Mouse (Mus musculus) heart, embryonic 16.5 days (tissue): ENCODE measurements around the gene Cbx8. TPM values are rescaled to one million over a fixed set of nuclear protein-coding genes. Genes with fewer than 3 reads are reported as not detected.
A peak's percentile ranks its signal among the peaks of the same experiment; 100 is the strongest.

Experiments
- ATAC-seq: fragments of 200-750 bp; cut with Nextera tagmentation; replicated peaks from 2 replicates; pipeline ENCODE4 v1.8.0; 2017; ENCODE audit warnings: moderate number of reproducible peaks; ENCODE audit not compliant: insufficient read depth, low FRiP score; ENCODE audit errors: extremely low read depth
- H3K27ac ChIP-seq: fragments of 300-500 bp; sonication (generic); 2 replicates; pipeline ENCODE4 v1.5.1; 2014; ENCODE audit warnings: mild to moderate bottlenecking, low read length, control low read depth, moderate library complexity
- H3K27me3 ChIP-seq: fragments of 300-500 bp; sonication (generic); 2 replicates; pipeline ENCODE4 v1.6.1; 2014; ENCODE audit warnings: low read length, mixed read lengths; ENCODE audit not compliant: control insufficient read depth, insufficient read depth
- H3K36me3 ChIP-seq: fragments of 300-500 bp; sonication (generic); 2 replicates; pipeline ENCODE4 v1.6.1; 2014; ENCODE audit not compliant: control insufficient read depth, insufficient read depth
- H3K4me1 ChIP-seq: fragments of 300-500 bp; sonication (generic); 2 replicates; pipeline ENCODE4 v1.6.1; 2014; ENCODE audit warnings: low read length, mixed read lengths; ENCODE audit not compliant: control insufficient read depth, insufficient read depth
- H3K4me2 ChIP-seq: fragments of 300-500 bp; sonication (generic); 2 replicates; pipeline ENCODE4 v1.6.1; 2014; ENCODE audit warnings: low read depth, mild to moderate bottlenecking, control low read depth, low read length
- H3K4me3 ChIP-seq: fragments of 300-500 bp; sonication (generic); 2 replicates; pipeline ENCODE4 v1.5.1; 2014; ENCODE audit warnings: mild to moderate bottlenecking, control low read depth, low read length
- H3K9ac ChIP-seq: fragments of 300-500 bp; sonication (generic); 2 replicates; pipeline ENCODE4 v1.6.1; 2014; ENCODE audit warnings: low read length, control low read depth
- H3K9me3 ChIP-seq: fragments of 300-500 bp; sonication (generic); replicated peaks from 2 replicates; pipeline ENCODE4 v1.6.1; 2016; ENCODE audit warnings: low read length; ENCODE audit not compliant: control insufficient read depth
- WGBS: fragments of 180-500 bp; shearing (Covaris S2); extraction: QIAGEN DNeasy Blood & Tissue Kit; methylation state at CpG from one replicate; pipeline ENCODE4 v1.1.7; 2014; 5-methylcytosine and 5-hydroxymethylcytosine counted together
- polyA plus RNA-seq: library from polyadenylated mRNA; unstranded; fragments of >200 nt; fragmentation: Nextera tagmentation; extraction: Ambion mirVana; gene quantifications from 2 replicates; pipeline ENCODE4 v1.2.1, GENCODE M21; 2015

Cbx8 gene
- polyA plus RNA-seq, 1 experiment from 2014 or later: 7.0 TPM

GRCm38 (mm10) chr11:119036934-119037779 is 3.6 kb downstream of the Cbx8 start:
- WGBS: 5% methylated on average over 57 of the region's 57 CpGs
- Histone ChIP-seq H3K27ac (no peak overlapping the region), H3K9me3 (no peaks in the 10 kb centered on the region), H3K27me3 (peaks cover 48% of the 10 kb centered on the region), H3K36me3 (peaks cover 7% of the 10 kb centered on the region), H3K4me3 (peak overlapping the region; percentile 63), H3K4me1 (peaks cover 32% of the 10 kb centered on the region), H3K4me2 (peak overlapping the region; percentile 92), H3K9ac (peak overlapping the region; percentile 73)
- no peak for ATAC-seq

DNA sequence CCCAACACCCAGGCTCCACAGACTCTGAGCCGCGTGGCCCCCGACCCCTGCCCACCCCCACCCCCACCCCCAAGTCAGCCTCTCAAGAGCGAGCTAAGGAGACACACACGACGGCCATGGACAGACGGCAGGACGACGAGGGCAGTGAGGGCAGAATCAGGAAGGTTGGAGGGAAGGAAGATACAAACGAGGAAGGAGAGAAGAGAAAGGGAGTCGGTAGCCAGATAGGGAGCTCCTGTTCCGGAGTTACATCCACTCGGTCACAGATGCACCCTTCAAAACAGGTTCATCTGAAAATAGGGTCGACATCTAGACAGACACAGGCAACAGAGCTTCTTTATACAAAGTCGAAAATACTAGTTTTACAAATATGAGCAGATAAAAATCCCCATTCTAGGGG is 4.3 kb downstream of the Cbx8 start:
- 6% methylated on average over 15 of the region's 15 CpGs for WGBS
- H3K27me3 ChIP-seq: peaks cover 41% of the 10 kb centered on the region
- H3K4me3 ChIP-seq: no peak overlapping the region
- H3K27ac ChIP-seq: no peak overlapping the region
- H3K9ac ChIP-seq: no peak overlapping the region
- no peak overlapping the region for H3K4me2 ChIP-seq
- peaks cover 7% of the 10 kb centered on the region for H3K36me3 ChIP-seq
- peaks cover 28% of the 10 kb centered on the region for H3K4me1 ChIP-seq
- no peaks in the 10 kb centered on the region for H3K9me3 ChIP-seq
- ATAC-seq: no peak

DNA sequence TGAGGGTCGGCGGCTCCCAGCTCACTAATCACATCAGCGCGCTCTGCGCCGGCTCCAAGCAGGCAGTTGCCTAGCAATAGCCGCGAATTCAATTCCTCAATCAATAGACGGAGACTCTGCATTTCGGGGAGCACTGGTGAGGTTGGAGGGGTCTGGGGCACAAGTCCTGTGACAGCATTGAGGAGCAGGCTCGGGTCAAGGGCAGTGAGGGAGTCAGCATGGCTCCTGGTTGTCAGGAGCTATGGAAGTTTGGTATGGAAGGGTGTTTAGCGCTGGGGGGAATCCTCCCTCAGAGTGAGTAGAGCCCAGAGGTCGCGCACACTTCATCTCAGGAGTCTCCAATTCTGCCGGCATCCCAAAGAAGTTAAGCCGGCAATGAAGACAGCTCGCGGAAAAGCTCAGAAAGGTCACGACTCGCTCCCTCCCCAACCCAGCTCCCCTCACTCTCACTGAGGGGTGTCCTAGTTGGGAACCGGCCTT is 5.0 kb downstream of the Cbx8 start:
- Histone ChIP-seq H3K27ac (no peak overlapping the region), H3K27me3 (peaks cover 40% of the 10 kb centered on the region), H3K36me3 (peaks cover 7% of the 10 kb centered on the region), H3K4me2 (no peak overlapping the region), H3K4me3 (no peak overlapping the region), H3K9ac (no peak overlapping the region), H3K4me1 (peaks cover 27% of the 10 kb centered on the region), H3K9me3 (no peaks in the 10 kb centered on the region)
- ATAC-seq: no peak
- 7% methylated on average over 21 of the region's 21 CpGs for WGBS

DNA sequence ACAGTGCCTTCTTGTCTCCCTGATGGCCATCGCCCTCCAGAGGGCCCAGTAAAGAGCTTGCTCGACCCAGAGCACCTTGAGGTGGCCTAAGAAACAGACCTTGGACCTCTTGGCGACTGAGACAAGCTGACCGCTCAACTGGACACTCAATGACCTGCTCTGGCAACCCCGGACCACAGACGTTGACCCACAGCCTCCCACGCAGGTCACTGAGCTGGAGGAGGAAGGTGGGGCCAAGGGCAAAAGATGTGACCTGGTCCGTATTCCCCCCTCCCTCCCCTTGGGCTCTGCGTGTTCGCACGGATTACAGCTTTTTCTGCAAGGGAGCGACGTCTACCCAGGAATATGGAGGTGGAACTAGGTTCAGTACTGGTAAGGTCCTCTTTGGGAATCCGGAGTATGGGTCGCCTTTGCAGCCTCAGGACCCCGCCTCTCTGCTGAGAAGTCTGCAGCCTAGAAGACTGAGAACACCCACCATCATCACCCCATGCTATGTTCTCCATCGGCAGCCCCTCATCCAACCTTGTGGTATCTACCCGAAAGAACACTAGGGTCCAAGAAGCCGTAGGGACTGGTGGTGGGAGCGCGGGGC is 5.6 kb downstream of the Cbx8 start:
- Histone ChIP-seq H3K9me3 (no peaks in the 10 kb centered on the region), H3K9ac (no peak overlapping the region), H3K4me1 (peaks cover 27% of the 10 kb centered on the region), H3K27ac (no peak overlapping the region), H3K27me3 (peaks cover 40% of the 10 kb centered on the region), H3K36me3 (peaks cover 7% of the 10 kb centered on the region), H3K4me2 (no peak overlapping the region), H3K4me3 (no peak overlapping the region)
- WGBS: 5% methylated on average over 21 of the region's 21 CpGs
- ATAC-seq: no peak

- 3% methylated on average over 19 of the region's 19 CpGs for WGBS
These were observed 6.1 kb downstream of the Cbx8 start for GRCm38 (mm10) chr11:119034635-119035034.

GRCm38 (mm10) chr11:119033874-119034558 is 6.8 kb downstream of the Cbx8 start:
- no peaks in the 10 kb centered on the region for H3K9me3 ChIP-seq
- H3K36me3 ChIP-seq: peaks cover 9% of the 10 kb centered on the region
- peaks cover 40% of the 10 kb centered on the region for H3K27me3 ChIP-seq
- H3K4me3 ChIP-seq: peak overlapping the region; percentile 41
- H3K27ac ChIP-seq: no peak overlapping the region
- peak overlapping the region; percentile 65 for H3K4me2 ChIP-seq
- peaks cover 21% of the 10 kb centered on the region for H3K4me1 ChIP-seq
- 3% methylated on average over 26 of the region's 26 CpGs for WGBS
- ATAC-seq: peak; percentile 51
- H3K9ac ChIP-seq: no peak overlapping the region

More at GRCm38 (mm10) chr11:119034635-119035034, 6.1 kb downstream of the Cbx8 start:
- peak overlapping the region; percentile 65 for H3K4me2 ChIP-seq
- H3K4me3 ChIP-seq: peak overlapping the region; percentile 41
- peaks cover 22% of the 10 kb centered on the region for H3K4me1 ChIP-seq
- peaks cover 40% of the 10 kb centered on the region for H3K27me3 ChIP-seq
- no peak for ATAC-seq
- H3K9ac ChIP-seq: no peak overlapping the region
- H3K36me3 ChIP-seq: peaks cover 7% of the 10 kb centered on the region
- no peak overlapping the region for H3K27ac ChIP-seq
- H3K9me3 ChIP-seq: no peaks in the 10 kb centered on the region

- Histone ChIP-seq H3K36me3 (peaks cover 26% of the 10 kb centered on the region), H3K4me3 (no peak overlapping the region), H3K4me2 (peak overlapping the region; percentile 8; the same call in 1 of the 2 replicates), H3K9ac (no peak overlapping the region), H3K27me3 (peaks cover 4% of the 10 kb centered on the region), H3K27ac (no peak overlapping the region), H3K9me3 (no peaks in the 10 kb centered on the region), H3K4me1 (peaks cover 31% of the 10 kb centered on the region)
- WGBS: 32% methylated on average over 12 of the region's 12 CpGs
- ATAC-seq: peak; percentile 7; the same call in 1 of the 2 replicates
These were observed 14.6 kb downstream of the Cbx8 start for GRCm38 (mm10) chr11:119026203-119026602.

DNA sequence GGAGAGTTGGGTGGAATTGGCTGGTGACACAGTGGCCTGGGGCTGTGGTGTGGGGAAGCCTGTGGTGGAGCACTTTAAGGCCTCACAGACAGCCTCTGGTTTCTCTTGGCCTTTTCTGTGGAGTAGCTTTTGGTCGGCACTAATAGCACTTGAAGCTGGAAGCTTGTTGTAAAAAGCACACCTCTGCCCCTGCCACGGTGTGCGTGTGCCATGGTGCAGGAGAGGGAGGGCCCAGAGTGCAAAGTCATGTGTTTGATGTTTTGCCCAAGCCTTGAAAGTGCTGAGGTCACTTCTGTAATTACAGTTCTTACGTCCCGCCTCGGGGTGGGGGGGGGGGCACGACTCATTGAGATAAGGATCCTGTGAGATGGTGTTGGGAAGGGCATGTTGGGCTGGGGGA is 16.5 kb downstream of the Cbx8 start:
- peak overlapping the region; percentile 80 for H3K9ac ChIP-seq
- WGBS: 16% methylated on average over 7 of the region's 7 CpGs
- ATAC-seq: no peak
- peak overlapping the region; percentile 88 for H3K4me2 ChIP-seq
- H3K4me3 ChIP-seq: peak overlapping the region; percentile 92
- peak overlapping the region; percentile 36; the same call in 1 of the 2 replicates for H3K27ac ChIP-seq
- peaks cover 17% of the 10 kb centered on the region for H3K27me3 ChIP-seq
- no peaks in the 10 kb centered on the region for H3K9me3 ChIP-seq
- H3K36me3 ChIP-seq: peaks cover 23% of the 10 kb centered on the region
- peaks cover 31% of the 10 kb centered on the region for H3K4me1 ChIP-seq
